Mouse (Mus musculus) heart, postnatal 14 days (tissue): Measurements from ENCODE around the gene Ssbp4. TPM values are rescaled to one million over a fixed set of nuclear protein-coding genes. Genes with fewer than 3 reads are reported as not detected.

ENCODE experiments used
- DNase-seq, 2 experiments: peaks; one replicate each; pipeline ENCODE4 v3.0.0; 2021 to 2022
- intact Hi-C: fragments of 180-260 bp; cut with DNase I; formaldehyde crosslinking; loops from one replicate; pipeline ENCODE4 v1.15.1; 2025
- total RNA-seq, 2 experiments: library from RNA; stranded (reverse); gene quantifications; 2 replicates each; pipeline ENCODE4 v1.2.3; 2021

The Ssbp4 gene
- total RNA-seq, 2 experiments from 2014 or later = 39.7 to 46.4 TPM

- peak; percentile 72 to 80 for DNase-seq
- intact Hi-C loops = loop anchor here (2.0 kb wide), 1 partner anchor 49 kb away; no protein-coding TSS in a partner anchor
These were observed 46.7 kb downstream of the Ssbp4 start for GRCm38 (mm10) chr8:70561809-70562535.

DNA sequence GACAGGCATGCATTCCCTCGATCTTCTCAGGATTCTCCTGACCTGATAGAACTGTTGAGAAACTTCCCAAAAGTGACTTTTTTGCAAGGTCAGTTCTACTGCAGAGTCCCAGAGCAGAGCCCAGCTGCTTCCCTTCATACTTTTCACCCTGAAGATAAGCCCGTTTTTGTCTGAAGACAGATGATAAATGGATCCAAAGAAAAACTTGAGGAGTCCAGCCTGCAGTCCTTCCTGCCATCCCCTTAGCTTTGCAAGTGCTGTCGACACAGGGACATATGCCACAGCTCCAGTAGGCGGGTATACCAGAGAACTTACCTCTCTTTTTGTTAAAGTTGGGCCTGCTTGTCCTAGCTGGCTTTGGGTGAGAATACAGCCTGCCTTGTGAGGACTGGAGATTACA is 47.3 kb downstream of the Ssbp4 start:
- intact Hi-C loops = loop anchor here (2.0 kb wide), 1 partner anchor 49 kb away; no protein-coding TSS in a partner anchor

GRCm38 (mm10) chr8:70560564-70560963 is 48.1 kb downstream of the Ssbp4 start:
- DNase-seq = no peak
- intact Hi-C loops = loop anchor here (1.0 to 2.0 kb wide), 2 partner anchors 25 to 50 kb away; no protein-coding TSS in a partner anchor

More for the DNA sequence above, 47.3 kb downstream of the Ssbp4 start:
- no peak for DNase-seq

DNA sequence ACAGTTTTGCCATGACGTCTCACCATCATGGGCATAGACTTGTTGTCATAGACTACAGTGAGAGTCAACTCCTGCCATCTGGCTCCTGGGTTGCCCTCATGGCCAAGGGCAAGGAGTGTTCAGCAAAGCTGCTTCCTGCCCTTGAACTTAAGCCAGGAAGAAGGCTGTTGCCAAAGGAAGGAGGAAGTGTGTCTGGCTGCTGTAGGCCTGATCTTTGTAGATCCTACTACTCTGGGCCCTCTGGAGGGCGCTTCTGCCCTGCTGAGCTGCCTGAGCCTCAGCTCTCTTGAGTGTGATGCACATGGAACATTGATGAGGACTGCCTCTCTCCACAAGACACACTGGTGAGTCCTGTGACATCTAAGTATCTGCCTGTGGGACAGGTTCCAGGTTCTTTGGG is 48.6 kb downstream of the Ssbp4 start:
- intact Hi-C loops = loop anchor here (1.0 to 2.0 kb wide), 2 partner anchors 25 to 51 kb away; no protein-coding TSS in a partner anchor
- peak; percentile 68 to 79 for DNase-seq

DNA sequence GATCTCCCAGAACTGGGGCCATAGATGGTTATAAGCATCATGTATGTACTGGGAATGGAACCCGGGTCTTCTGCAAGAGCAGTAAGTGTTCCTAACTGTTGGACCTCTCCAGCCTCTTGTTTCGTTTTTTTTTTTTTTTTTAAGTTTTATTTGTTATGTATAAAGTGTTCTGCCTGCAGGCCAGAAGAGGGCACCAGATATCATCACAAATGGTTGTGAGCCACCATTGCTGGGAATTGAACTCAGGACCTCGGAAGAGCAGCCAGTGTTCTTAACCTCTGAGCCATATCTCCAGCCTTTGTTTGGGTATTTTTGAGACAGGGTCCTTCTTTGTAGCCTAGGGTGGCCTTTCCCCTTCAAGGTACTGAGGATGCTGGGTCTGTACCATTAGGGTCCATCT is 49.7 kb downstream of the Ssbp4 start:
- intact Hi-C loops = no loop called here
- DNase-seq = no peak

GRCm38 (mm10) chr8:70558334-70558733 is 50.3 kb downstream of the Ssbp4 start:
- intact Hi-C loops = no loop called here
- peak in 1 of 2 experiments; percentile 54 for DNase-seq

GRCm38 (mm10) chr8:70555079-70555747 is 53.5 kb downstream of the Ssbp4 start:
- intact Hi-C loops = no loop called here
- no peak for DNase-seq

DNA sequence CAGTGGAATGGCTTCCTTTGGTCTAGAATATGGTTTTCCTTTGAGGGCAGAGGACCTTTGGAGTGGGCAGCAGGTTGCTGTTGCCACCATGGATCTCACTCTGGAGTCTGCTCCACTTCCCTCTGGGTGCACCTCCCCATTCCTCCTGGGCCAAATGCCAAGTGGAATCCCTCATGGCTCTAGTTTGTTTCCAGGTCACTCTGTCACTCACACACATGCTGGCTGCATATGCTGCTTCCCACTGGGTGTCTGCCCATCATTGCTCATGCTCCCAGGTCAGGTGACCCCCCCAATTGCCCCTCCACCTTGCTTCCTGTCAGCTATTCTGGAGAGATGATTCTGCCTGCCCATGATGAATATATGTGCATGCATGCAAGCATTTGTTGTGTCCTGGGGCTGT is 54.9 kb downstream of the Ssbp4 start:
- intact Hi-C loops = no loop called here
- peak; percentile 75 to 82 for DNase-seq

DNA sequence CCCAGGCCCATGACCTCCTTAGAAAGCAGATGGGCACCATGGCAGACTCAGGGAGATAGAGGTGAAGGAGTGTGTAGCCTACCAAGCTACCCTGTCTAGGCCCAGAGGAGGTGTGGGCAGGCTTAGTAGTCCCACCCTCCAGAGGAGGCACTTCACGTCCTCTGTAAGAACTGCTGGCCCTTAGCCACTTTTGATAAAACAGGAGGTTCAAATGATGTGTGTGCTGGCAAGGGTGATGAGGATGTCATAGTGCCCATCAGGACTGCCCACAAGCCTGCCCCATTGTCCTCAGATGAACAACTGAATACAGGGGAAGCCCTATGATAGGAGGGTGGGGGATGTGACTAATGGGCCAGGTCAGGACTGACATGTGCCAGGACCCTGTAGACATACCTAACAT is 55.8 kb downstream of the Ssbp4 start:
- intact Hi-C loops = no loop called here
- DNase-seq = no peak

DNA sequence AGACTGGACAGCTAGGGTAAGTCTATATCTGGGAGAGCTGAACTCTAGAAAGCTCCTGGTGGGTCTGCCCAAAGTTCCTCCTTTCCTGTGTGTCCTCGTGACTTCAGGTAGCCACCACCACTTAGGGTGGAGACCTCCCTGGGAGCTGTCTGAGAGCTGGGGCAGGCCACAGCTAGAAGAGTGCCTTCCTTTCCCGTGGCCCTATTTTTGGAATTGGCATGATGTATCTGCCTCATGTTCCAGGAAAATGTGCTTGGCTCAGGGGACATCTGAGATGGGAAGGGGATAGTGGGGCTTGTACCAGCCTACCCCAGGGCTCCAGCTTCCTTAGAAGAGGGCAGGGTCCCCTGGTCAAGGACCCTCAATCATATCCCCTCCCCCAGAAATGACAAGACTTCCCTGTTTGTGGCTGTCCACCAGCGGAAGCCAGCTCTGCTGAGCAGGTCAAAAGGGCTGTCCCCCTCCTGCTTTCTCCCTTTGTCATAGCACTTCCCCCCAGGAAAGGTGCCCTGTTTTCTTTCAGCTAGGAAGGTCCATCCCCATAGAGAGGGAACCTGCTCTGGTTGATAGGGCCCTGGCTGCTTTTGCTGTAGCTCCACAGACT is 57.0 kb downstream of the Ssbp4 start:
- intact Hi-C loops = no loop called here
- DNase-seq = no peak

DNA sequence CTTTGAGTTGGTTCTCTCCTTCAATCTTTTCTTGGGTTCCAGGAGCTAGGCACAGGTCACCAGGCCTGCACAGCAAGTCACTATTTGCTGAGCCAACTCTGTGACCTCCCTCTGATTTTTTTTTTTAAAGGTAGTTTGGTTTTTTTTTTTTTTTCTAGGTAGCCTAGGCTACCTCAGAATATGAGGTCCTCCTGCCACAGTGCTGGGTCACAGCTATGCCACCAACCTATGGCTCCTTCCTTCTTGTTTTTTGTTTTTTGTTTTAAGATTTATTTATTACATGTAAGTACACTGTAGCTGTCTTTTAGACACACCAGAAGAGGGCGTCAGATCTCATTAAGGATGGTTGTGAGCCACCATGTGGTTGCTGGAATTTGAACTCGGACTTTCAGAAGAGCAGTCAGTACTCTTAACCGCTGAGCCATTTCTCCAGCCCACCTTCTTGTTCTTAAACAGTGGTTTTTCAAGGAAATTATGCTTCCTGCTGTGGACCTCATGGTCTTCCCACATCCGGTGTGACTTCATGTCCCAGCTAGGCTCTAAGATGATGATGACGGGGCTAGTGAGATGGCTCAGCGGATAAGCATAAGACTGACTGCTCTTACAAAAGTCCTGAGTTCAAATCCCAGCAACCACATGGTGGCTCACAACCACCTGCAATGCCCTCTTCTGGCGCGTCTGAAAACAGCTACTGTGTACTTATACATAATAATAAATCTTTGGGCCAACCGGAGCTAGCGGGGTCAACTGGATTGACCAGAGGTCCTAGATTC is 59.1 kb downstream of the Ssbp4 start:
- intact Hi-C loops = no loop called here
- DNase-seq = no peak

DNA sequence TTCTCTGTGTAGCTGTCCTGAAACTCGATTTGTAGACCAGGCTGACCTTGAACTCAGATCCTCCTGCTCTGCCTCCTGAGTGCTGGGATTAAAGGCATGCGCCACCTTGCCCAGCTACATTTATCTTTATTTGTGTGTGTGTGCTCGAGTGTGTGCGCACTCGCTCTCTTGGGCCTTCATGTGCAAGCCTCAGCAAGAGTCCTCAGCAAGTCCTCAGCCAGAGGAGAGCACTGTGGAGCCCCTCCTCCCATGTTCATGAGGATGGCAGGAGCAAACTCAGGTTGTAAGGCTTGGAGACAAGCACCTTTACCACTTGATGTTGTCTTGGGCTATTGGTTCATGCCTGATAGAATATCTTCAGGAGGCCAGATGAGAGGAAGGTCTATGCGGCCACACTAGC is 60.9 kb downstream of the Ssbp4 start:
- intact Hi-C loops = no loop called here
- DNase-seq = no peak

Other genes starting within 250 kb of the Ssbp4 start
- 1 to 10 TPM; 2.4 to 3.8 TPM for gene Comp, start 235.3 kb downstream of the Ssbp4 start, total RNA-seq
- gene Crtc1, start 169.3 kb downstream of the Ssbp4 start, total RNA-seq = 1 to 10 TPM; 7.7 to 9.5 TPM
- gene Klhl26, start 131.9 kb downstream of the Ssbp4 start, total RNA-seq = 1 to 10 TPM; 5.5 to 6.9 TPM
- not detected for gene Tmem59l, start 121.5 kb downstream of the Ssbp4 start, total RNA-seq
- gene Crlf1, start 115.7 kb downstream of the Ssbp4 start, total RNA-seq = under 1 TPM; 0.22 to 0.29 TPM
- 100 to 1,000 TPM; 105 TPM for gene Rex1bd, start 102.1 kb downstream of the Ssbp4 start, total RNA-seq
- gene Uba52, start 98.1 kb downstream of the Ssbp4 start, total RNA-seq = 1,000 to 10,000 TPM; 1,458 to 1,541 TPM
- 100 to 1,000 TPM; 150 to 163 TPM for gene Fkbp8, start 81.1 kb downstream of the Ssbp4 start, total RNA-seq
- 10 to 100 TPM; 75.3 to 76.6 TPM for gene Kxd1, start 80.9 kb downstream of the Ssbp4 start, total RNA-seq
- 10 to 100 TPM; 15.5 to 16.5 TPM for gene Ell, start 69.4 kb downstream of the Ssbp4 start, total RNA-seq
- 10 to 100 TPM; 25.8 to 27.7 TPM for gene Isyna1, start 14.5 kb downstream of the Ssbp4 start, total RNA-seq
- gene Lrrc25, start 7.3 kb upstream of the Ssbp4 start, total RNA-seq = 1 to 10 TPM; 1.8 to 2.5 TPM
- gene Gdf15, start 23.6 kb upstream of the Ssbp4 start, total RNA-seq = 1 to 10 TPM in 1 of 2 experiments, under 1 TPM in 1; 0.41 to 1.6 TPM
- 10 to 100 TPM; 38.4 to 46.8 TPM for gene Pgpep1, start 51.5 kb upstream of the Ssbp4 start, total RNA-seq
- 10 to 100 TPM; 75.0 to 76.5 TPM for gene Lsm4, start 64.4 kb upstream of the Ssbp4 start, total RNA-seq
- gene Jund, start 90.1 kb upstream of the Ssbp4 start, total RNA-seq = 100 to 1,000 TPM; 159 to 162 TPM
- under 1 TPM; 0.10 to 0.12 TPM for gene Iqcn, start 94.6 kb upstream of the Ssbp4 start, total RNA-seq
- gene Gm3336, start 109.7 kb upstream of the Ssbp4 start, total RNA-seq = not detected
- 1 to 10 TPM; 4.5 to 4.6 TPM for gene Pde4c, start 114.8 kb upstream of the Ssbp4 start, total RNA-seq
- 10 to 100 TPM; 51.6 to 51.9 TPM for gene Rab3a, start 145.8 kb upstream of the Ssbp4 start, total RNA-seq
- 10 to 100 TPM; 29.3 to 29.9 TPM for gene Mpv17l2, start 152.1 kb upstream of the Ssbp4 start, total RNA-seq
- gene Pik3r2, start 167.8 kb upstream of the Ssbp4 start, total RNA-seq = 10 to 100 TPM; 31.4 to 33.1 TPM
- gene Mast3, start 196.2 kb upstream of the Ssbp4 start, total RNA-seq = 10 to 100 TPM in 1 of 2 experiments, 1 to 10 TPM in 1; 9.4 to 11.1 TPM
- gene Il12rb1, start 199.6 kb upstream of the Ssbp4 start, total RNA-seq = under 1 TPM; 0.12 to 0.59 TPM
- 10 to 100 TPM; 22.4 to 23.9 TPM for gene Arrdc2, start 230.8 kb upstream of the Ssbp4 start, total RNA-seq